Mouse (Mus musculus) right cerebral cortex, postnatal 10 days (tissue): ENCODE results near the gene Klhl23.
"Not testable (repeated sequence)": the region's sequence is repeated elsewhere in the genome, so short reads cannot be mapped to it uniquely, and the experiment has no call there.

Source experiments
- DNase-seq, 2 experiments: peaks; one replicate each; pipeline ENCODE4 v3.0.0; 2021; ENCODE audit warnings: low spot score in 2 of 2

Gene Klhl23

DNA sequence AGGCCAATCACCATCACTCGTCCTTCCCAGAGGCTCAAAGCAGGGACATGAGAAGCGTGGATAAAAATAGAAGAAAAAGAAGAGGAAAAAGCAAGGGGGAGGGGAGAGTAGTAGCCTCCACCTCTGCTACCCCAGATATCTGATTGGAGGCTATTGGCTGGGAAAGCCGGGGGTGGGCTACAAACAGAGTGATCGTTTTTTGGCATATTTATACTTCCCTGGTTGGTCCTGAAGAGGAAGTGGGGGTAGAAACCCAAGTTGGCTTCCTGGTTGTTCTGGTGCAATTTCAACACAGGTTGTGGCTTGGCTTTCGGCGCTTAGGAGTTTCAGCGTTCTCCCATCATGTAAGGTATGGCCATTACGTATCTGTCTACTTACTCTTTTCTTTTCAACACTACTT lies at the start of gene Klhl23:
Klhl23 (plus strand) TSS at position 234 of the 400 bp plus-strand sequence.
- DNase-seq, result no peak

DNA sequence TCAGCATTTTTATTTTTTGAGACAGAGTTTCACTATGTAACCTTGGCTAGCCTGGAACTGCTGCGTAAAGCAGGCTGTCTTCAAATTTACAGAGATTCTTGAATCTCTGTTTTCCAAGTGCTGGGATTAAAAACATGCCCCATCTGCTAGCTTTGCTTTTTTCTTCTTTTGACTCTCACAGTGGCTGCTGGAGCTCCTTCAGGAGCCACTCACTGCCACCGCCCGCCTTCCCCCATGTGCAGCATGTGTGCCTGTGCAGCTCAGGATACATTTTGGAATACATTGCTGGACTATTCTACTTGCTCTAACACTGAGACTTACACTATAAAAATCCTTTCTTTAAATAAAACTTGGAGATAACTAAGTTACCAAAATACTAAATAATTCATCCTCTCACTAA lies 48.4 kb upstream of the Klhl23 start:
- peak; percentile 75 to 84 for DNase-seq

- peak; percentile 46 to 72 for DNase-seq
Observed at GRCm38 (mm10) chr2:69777985-69778835, 43.5 kb upstream of the Klhl23 start.

DNA sequence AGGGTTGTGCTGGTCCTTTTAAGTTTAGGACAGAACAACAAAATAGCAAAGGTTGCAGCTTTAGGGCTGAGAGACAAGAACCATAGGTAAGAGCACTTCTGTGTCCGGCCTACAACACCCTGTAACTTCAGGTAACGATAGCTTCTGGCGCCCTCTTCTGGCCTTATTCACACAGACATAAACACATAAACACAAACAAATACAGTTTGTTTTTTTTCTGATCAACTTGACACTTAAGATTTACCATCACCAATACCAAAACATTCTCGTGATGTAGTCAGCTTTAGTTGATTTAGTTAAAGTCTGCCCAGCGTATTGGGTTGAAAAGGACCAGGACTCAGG lies 42.9 kb upstream of the Klhl23 start:
- no peak for DNase-seq

DNA sequence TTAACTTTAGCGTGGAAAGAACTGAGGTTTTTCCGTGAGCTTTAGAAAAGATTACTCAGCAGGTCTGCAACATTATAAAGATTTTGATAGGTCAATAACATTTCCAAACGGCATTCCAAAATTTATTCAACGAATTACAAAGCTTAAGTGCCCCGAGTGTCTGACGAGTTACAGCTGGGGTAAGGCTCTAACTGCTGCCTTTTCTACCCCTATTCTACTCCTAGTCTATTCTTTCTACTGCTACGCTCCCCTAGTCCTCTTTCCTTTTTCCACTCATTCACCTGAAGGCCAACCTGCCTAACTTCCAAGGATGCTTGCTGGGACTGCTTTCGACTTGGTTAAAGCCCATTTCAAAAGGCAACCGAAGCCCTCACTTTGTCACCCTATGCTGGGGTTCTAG lies 32.8 kb upstream of the Klhl23 start:
- no peak for DNase-seq

- peak; percentile 99 to 100 for DNase-seq
Observed at GRCm38 (mm10) chr2:69789429-69790069, 32.2 kb upstream of the Klhl23 start, which contains the start of the genes Ccdc173 and Phospho2. Gene Ccdc173 (minus strand): TSS chr2:69789575. Gene Phospho2 (plus strand): TSS chr2:69789623.

GRCm38 (mm10) chr2:69790285-69790684 lies 31.5 kb upstream of the Klhl23 start:
- DNase-seq, result peak; percentile 80 to 89

DNA sequence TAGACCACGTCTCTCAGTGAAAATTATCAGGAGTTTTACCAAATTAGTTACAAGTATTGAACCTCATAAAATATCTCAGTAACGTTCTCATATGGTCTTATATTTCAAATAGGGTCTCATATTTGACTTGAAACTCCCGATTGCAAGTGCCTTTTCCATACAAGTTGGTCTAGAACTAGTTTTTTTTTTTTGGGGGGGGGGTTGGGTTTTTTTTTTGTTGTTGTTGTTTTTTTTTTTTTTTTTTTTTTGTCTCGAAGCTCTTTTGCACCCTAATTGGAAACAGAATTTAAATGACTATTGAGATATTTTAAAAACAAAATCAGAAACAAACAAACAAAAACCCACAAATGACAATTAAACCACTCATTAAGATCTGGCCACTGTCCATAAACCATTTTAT lies 31.0 kb upstream of the Klhl23 start:
- DNase-seq, result no peak

DNA sequence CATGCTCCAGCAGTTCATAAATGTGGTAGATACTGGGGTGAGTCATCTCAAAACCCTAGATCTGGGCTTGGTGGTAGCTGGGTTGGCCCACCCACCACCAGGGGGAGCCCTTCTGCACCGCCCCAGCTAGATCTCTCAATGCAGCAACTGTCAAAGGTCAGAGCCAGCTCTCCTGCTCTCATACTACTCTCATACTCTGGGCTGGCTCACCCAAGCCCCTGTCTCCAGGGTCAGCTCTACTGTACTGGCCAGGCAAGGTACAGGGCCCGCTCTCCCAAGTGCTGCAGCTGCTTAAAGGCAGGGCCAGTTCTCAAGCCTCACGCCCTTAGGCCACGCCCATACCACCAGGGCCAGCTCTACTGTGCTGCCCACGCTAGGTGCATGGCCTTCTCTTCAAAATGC lies 18.8 kb upstream of the Klhl23 start:
- DNase-seq, result peak in 1 of 2 experiments; percentile 53

- no peak for DNase-seq
Observed at GRCm38 (mm10) chr2:69803756-69804155, 18.0 kb upstream of the Klhl23 start.

DNA sequence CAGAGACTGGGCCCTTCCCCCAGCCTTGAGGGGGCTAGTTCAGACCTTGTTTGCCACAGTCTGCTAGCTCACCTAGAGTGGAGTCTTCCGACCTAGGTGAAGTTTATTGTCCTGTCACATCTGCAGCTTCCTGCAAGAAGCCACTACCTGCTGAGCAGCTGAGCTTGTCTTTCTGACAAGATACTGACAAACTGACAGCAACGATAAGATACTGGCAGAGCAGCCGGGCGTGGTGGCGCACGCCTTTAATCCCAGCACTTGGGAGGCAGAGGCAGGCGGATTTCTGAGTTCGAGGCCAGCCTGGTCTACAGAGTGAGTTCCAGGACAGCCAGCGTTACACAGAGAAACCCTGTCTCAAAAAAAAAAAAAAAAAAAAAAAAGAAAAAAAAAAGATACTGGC lies 17.1 kb upstream of the Klhl23 start:
- not testable (repeated sequence) for DNase-seq

- no peak for DNase-seq
Observed at GRCm38 (mm10) chr2:69810169-69810568, 11.6 kb upstream of the Klhl23 start.

GRCm38 (mm10) chr2:69811349-69811748 lies 10.4 kb upstream of the Klhl23 start:
- DNase-seq, result not testable (repeated sequence)

GRCm38 (mm10) chr2:69816575-69816974 lies 5.2 kb upstream of the Klhl23 start:
- no peak for DNase-seq

- no peak for DNase-seq
Observed at GRCm38 (mm10) chr2:69818350-69819085, 3.2 kb upstream of the Klhl23 start.

DNA sequence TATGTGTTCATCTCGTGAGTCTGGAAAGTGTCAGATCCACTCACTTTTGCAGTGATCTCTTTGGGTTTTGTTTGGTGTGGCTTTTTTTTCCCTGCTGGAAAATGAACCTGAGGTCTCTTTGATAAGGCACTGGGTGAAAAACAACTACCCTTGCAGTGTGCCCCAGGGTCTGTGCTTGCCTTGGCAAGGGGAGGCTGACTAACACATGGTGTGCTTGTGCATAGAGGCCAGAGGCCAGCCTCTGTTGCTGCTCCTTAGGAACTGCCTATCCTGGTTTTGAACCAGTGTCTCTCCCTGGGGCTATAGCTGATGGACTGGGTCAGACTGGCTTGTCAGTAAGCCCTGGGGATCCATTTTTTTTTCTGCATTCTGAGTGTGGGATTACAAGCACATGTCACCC lies 1.5 kb upstream of the Klhl23 start:
- no peak for DNase-seq

GRCm38 (mm10) chr2:69822361-69823128 lies 801 bp downstream of the Klhl23 start:
- DNase-seq, result peak; percentile 66 to 69

- DNase-seq, result peak; percentile 67 to 71
Observed at GRCm38 (mm10) chr2:69823129-69823677, 1.5 kb downstream of the Klhl23 start.

DNA sequence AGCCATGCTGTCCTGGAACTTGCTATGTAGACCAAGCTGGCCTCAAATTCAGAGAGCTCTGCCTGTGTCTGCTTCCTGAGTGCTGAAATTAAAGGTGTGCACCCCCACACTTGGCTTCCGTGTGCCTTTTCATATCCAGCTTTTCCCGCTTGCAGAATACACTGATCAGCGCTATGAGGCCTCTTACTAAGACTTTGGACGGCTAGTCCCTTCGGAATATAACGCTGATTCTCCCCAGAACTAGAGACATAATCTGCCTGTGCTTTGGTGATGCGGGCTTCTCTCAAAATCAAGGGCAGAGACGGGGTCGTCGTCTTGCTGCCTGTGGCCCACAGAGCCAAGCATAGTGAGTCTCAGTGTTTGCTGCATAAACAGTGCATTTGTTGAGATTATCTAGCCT lies 4.2 kb downstream of the Klhl23 start:
- no peak for DNase-seq

- no peak for DNase-seq
Observed at GRCm38 (mm10) chr2:69826380-69826779, 4.6 kb downstream of the Klhl23 start.

- no peak for DNase-seq
Observed at GRCm38 (mm10) chr2:69828031-69828430, 6.3 kb downstream of the Klhl23 start.
